Mouse (Mus musculus): ENCODE results near the gene AW549877.

DNA sequence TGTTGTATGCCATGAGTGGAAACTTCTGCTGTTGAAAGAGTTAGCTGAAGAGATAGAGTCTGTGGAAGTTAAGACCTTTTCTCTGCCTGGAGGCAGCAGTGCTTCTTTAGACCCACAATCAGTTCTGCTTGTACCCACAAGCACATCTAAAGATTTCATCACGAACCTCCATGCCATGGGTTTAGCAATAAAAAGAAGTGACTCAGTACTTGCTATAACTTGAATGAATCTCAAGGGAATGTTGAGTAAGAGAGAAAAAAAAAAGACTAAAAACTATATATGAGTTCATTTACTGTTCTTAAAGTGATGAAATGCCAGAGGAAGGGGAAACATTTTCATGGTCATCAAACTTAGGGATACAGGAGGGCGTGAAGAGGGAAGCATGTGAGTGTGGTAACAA, 5.0 kb upstream of the AW549877 start:
- TF ChIP-seq CTCF (IDR thresholded peaks at IDR 0.05; ENCODE audit: insufficient read depth, low read depth, low read length) = no peak
- no peak for TF ChIP-seq POLR2A (IDR thresholded peaks at IDR 0.05; ENCODE audit: insufficient read depth, low read depth, low read length)
